In the genomic region with DNA sequence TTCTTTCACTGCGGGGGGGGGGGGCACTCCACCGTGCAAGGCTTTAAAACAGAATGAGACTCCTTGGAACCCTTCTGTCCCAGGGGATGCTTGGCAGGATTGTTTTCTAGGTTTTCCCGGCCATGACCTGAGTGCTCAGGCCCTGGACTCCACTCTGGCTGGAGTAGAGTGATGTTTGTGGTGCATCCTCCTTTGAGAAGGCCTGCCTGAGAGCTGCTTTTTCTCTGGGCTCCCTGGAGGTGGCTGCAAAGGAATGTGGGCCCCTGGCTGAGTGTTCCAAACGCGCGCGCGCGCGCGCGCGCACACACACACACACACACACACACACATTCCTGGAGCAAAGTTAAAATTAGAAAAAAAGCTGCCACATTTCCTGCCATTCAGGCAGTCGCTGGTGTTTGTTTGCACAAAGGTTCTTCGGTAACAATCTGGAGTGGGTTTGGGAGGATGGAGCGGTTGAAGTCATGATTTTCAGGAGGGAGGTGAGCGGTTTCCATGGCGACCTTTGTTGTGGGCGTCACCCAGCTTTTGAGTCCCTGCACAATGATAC, we compare ENCODE assay signal across 9 mouse cellular contexts. TPM values are rescaled to one million over a fixed set of nuclear protein-coding genes. Genes with fewer than 3 reads are reported as not detected.
DNase-seq lines count a peak whose midpoint lies in the region; ATAC-seq and TF ChIP-seq lines count a peak whose summit lies in the region.
"Had no signal": no experiment of that assay in that cellular context is flagged by ENCODE, and none has a peak within 500 bp of the region (broad histone marks: within the 10 kb centered on the region; RNA-seq: fewer than 3 reads in every experiment).

No protein-coding gene starts in this region.

- intact Hi-C loops in gastrocnemius, postnatal 36 days (cut with DNase I) = no loop called here
- intact Hi-C loops in left cerebral cortex, postnatal 14 days (cut with DNase I) = no loop called here

- H3K4me3 ChIP-seq in ES-Bruce4 (ENCODE audit: low read depth, low read length) = peak overlapping the region; percentile 28; the same call in 1 of the 2 replicates
- H3K4me3 ChIP-seq in intestine, embryonic 14.5 days (ENCODE audit: low read depth, low read length) = no peak overlapping the region
- no peak overlapping the region for H3K4me3 ChIP-seq in midbrain, postnatal 0 days (ENCODE audit: low read depth, low read length)
- H3K4me3 ChIP-seq in cerebellum, adult 2 months (replicated peaks; ENCODE audit: insufficient read depth, low read depth, low read length) = no peak overlapping the region

- no peak for TF ChIP-seq CTCF in ES-Bruce4 (IDR thresholded peaks at IDR 0.05; ENCODE audit: low read depth, low read length)
- TF ChIP-seq CTCF in midbrain, postnatal 0 days (IDR thresholded peaks at IDR 0.05) = no peak
- TF ChIP-seq CTCF in cerebellum, adult 2 months (IDR thresholded peaks at IDR 0.05; ENCODE audit: borderline replicate concordance, insufficient read depth, low read depth, low read length) = no peak

- WGBS in intestine, embryonic 14.5 days = 9% methylated on average over 19 of the region's 19 CpGs
- 3% methylated on average over 19 of the region's 19 CpGs for WGBS in midbrain, postnatal 0 days
- 43% methylated on average over 19 of the region's 19 CpGs for whole genome bisulfite sequencing in cerebellum, adult 2 months

- peaks cover 34% of the 10 kb centered on the region for H3K4me1 ChIP-seq in ES-Bruce4 (ENCODE audit: control insufficient read depth, insufficient read depth, low read length)
- H3K4me1 ChIP-seq in intestine, embryonic 14.5 days (replicated peaks; ENCODE audit: control insufficient read depth, insufficient read depth, low read length) = peaks cover 64% of the 10 kb centered on the region
- peaks cover 20% of the 10 kb centered on the region; the same call in 1 of the 2 replicates for H3K4me1 ChIP-seq in midbrain, postnatal 0 days (ENCODE audit: insufficient read depth, low read length)
- no peaks in the 10 kb centered on the region for H3K4me1 ChIP-seq in cerebellum, adult 2 months (ENCODE audit: control insufficient read depth, insufficient read depth, low read length)

- H3K27ac ChIP-seq in ES-Bruce4 (ENCODE audit: insufficient read depth, low read length) = peak overlapping the region; percentile 66
- peak overlapping the region; percentile 40; the same call in 1 of the 2 replicates for H3K27ac ChIP-seq in intestine, embryonic 14.5 days (ENCODE audit: low read depth)
- peak overlapping the region; percentile 52 for H3K27ac ChIP-seq in midbrain, postnatal 0 days (ENCODE audit: low read depth, low read length)
- no peak overlapping the region for H3K27ac ChIP-seq in cerebellum, adult 2 months (ENCODE audit: insufficient read depth, low read length)
- H3K27ac ChIP-seq: macrophage had no signal

- TF ChIP-seq EP300 in ES-Bruce4 (IDR thresholded peaks at IDR 0.05; ENCODE audit: insufficient read depth, low read depth, low read length) = no peak

- no peak overlapping the region for H3K9ac ChIP-seq in ES-Bruce4 (ENCODE audit: low read depth, poor library complexity, severe bottlenecking)
- no peak overlapping the region for H3K9ac ChIP-seq in intestine, embryonic 14.5 days (ENCODE audit: low read length)
- no peak overlapping the region for H3K9ac ChIP-seq in midbrain, postnatal 0 days (replicated peaks; ENCODE audit: low read length, poor library complexity, severe bottlenecking)

- no peaks in the 10 kb centered on the region for H3K27me3 ChIP-seq in ES-Bruce4 (ENCODE audit: control insufficient read depth, insufficient read depth, low read length, poor library complexity, severe bottlenecking)
- H3K27me3 ChIP-seq in intestine, embryonic 14.5 days (replicated peaks; ENCODE audit: control insufficient read depth, insufficient read depth, low read length) = no peaks in the 10 kb centered on the region
- no peaks in the 10 kb centered on the region for H3K27me3 ChIP-seq in midbrain, postnatal 0 days (ENCODE audit: insufficient read depth, low read length)
- H3K27me3 ChIP-seq in cerebellum, adult 2 months (ENCODE audit: control insufficient read depth, insufficient read depth, low read length) = no peaks in the 10 kb centered on the region

- peak; percentile 20; the same call in 1 of the 2 replicates for ATAC-seq in intestine, embryonic 14.5 days (replicated peaks; ENCODE audit: low FRiP score, low TSS enrichment, low read depth)
- peak; percentile 10; the same call in 1 of the 2 replicates for ATAC-seq in midbrain, postnatal 0 days (ENCODE audit: low FRiP score)

- no peaks in the 10 kb centered on the region for H3K9me3 ChIP-seq in ES-Bruce4 (replicated peaks; ENCODE audit: control insufficient read depth, insufficient read depth, low read length, poor library complexity, severe bottlenecking)
- H3K9me3 ChIP-seq in intestine, embryonic 14.5 days (ENCODE audit: control insufficient read depth, low read length) = no peaks in the 10 kb centered on the region
- H3K9me3 ChIP-seq in midbrain, postnatal 0 days (ENCODE audit: low read length) = no peaks in the 10 kb centered on the region

- peak overlapping the region; percentile 7; the same call in 1 of the 2 replicates for H3K4me2 ChIP-seq in intestine, embryonic 14.5 days (ENCODE audit: low read length)
- peak overlapping the region; percentile 19 for H3K4me2 ChIP-seq in midbrain, postnatal 0 days (ENCODE audit: low read depth, low read length, poor library complexity, severe bottlenecking)

- TF ChIP-seq POLR2A in ES-Bruce4 (IDR thresholded peaks at IDR 0.05; ENCODE audit: insufficient read depth, low read length) = no peak
- no peak for TF ChIP-seq POLR2A in cerebellum, adult 2 months (IDR thresholded peaks at IDR 0.05; ENCODE audit: borderline replicate concordance, insufficient read depth, low read length)

- peak; percentile 72 for DNase-seq in embryo, embryonic 9.5 days (ENCODE audit: extremely low spot score)
- peak; percentile 34 to 63 for DNase-seq in gastrocnemius, postnatal 36 days
- no peak for DNase-seq in intestine, embryonic 14.5 days (ENCODE audit: low spot score)
- peak; percentile 77 to 88 for DNase-seq in left cerebral cortex, postnatal 14 days (ENCODE audit: low spot score in 2 of 2)
- DNase-seq in midbrain, postnatal 0 days (ENCODE audit: low spot score) = peak; percentile 50
- DNase-seq in thymus, postnatal 25 days = peak; percentile 39
- no peak for DNase-seq in cerebellum, adult 2 months

- no peaks in the 10 kb centered on the region for H3K36me3 ChIP-seq in ES-Bruce4 (ENCODE audit: control insufficient read depth, insufficient read depth, low read length, poor library complexity, severe bottlenecking)
- no peaks in the 10 kb centered on the region for H3K36me3 ChIP-seq in intestine, embryonic 14.5 days (ENCODE audit: control insufficient read depth, insufficient read depth, low read length)
- H3K36me3 ChIP-seq in midbrain, postnatal 0 days (ENCODE audit: insufficient read depth, low read length) = no peaks in the 10 kb centered on the region

RNA-seq across cellular contexts. Expression of a gene that starts 22.3 kb away (rescaled TPM):
- polyA plus RNA-seq in ES-Bruce4 (2011; ENCODE audit: insufficient read depth, insufficient read length, low read depth, missing spikeins) = 32.1 and 37.6 TPM in 2 replicates
- 1 to 10 TPM; 2.6 TPM for total RNA-seq in gastrocnemius, postnatal 36 days (2021)
- 22.6 and 25.5 TPM in 2 replicates for polyA plus RNA-seq in intestine, embryonic 14.5 days (2014; fragmentation: Nextera tagmentation; extraction: Ambion mirVana)
- total RNA-seq in left cerebral cortex, postnatal 14 days (2021) = 10 to 100 TPM; 22.4 to 27.9 TPM
- total RNA-seq in midbrain, postnatal 0 days (2014; rRNA removed) = 22.0 and 26.5 TPM in 2 replicates
- polyA plus RNA-seq in midbrain, postnatal 0 days (2015; fragmentation: Nextera tagmentation; extraction: Ambion mirVana) = 10.3 and 11.0 TPM in 2 replicates
- polyA plus RNA-seq in cerebellum, adult 2 months (2012; rRNA removed) = 7.8 and 8.6 TPM in 2 replicates

Comparison
In these comparisons a context has a peak if more than half of its experiments do, and no peak if none do; other contexts are left out.
1. DNase-seq: peak in embryo, embryonic 9.5 days (single experiment), gastrocnemius, postnatal 36 days (2 of 2), left cerebral cortex, postnatal 14 days (2 of 2), midbrain, postnatal 0 days (single experiment) and thymus, postnatal 25 days (single experiment); none in intestine, embryonic 14.5 days (single experiment) and cerebellum, adult 2 months (0 of 2).